Mouse (Mus musculus): Measurements from ENCODE around the gene Slco3a1.

The Slco3a1 gene

GRCm38 (mm10) chr7:74348318-74348890, 206.2 kb downstream of the Slco3a1 start:
- DNase-seq (ENCODE audit: low read depth, low spot score): no peak

GRCm38 (mm10) chr7:74347026-74347425, 207.6 kb downstream of the Slco3a1 start:
- no peak for DNase-seq (ENCODE audit: low read depth, low spot score)

- DNase-seq (ENCODE audit: low read depth, low spot score): no peak
Observed at GRCm38 (mm10) chr7:74346451-74346850, 208.1 kb downstream of the Slco3a1 start.

GRCm38 (mm10) chr7:74341149-74341805, 213.3 kb downstream of the Slco3a1 start:
- DNase-seq (ENCODE audit: low read depth, low spot score): no peak

- no peak for DNase-seq (ENCODE audit: low read depth, low spot score)
Observed at GRCm38 (mm10) chr7:74340419-74340954, 214.1 kb downstream of the Slco3a1 start.

- DNase-seq (ENCODE audit: low read depth, low spot score): no peak
Observed at GRCm38 (mm10) chr7:74337677-74338420, 216.7 kb downstream of the Slco3a1 start.

- DNase-seq (ENCODE audit: low read depth, low spot score): no peak
Observed at GRCm38 (mm10) chr7:74332323-74332722, 222.3 kb downstream of the Slco3a1 start.

- no peak for DNase-seq (ENCODE audit: low read depth, low spot score)
Observed at GRCm38 (mm10) chr7:74330858-74331726, 223.5 kb downstream of the Slco3a1 start.

- DNase-seq (ENCODE audit: low read depth, low spot score): no peak
Observed at GRCm38 (mm10) chr7:74330117-74330857, 224.3 kb downstream of the Slco3a1 start.

GRCm38 (mm10) chr7:74329004-74329403, 225.6 kb downstream of the Slco3a1 start:
- DNase-seq (ENCODE audit: low read depth, low spot score): no peak

- no peak for DNase-seq (ENCODE audit: low read depth, low spot score)
Observed at GRCm38 (mm10) chr7:74327716-74328115, 226.9 kb downstream of the Slco3a1 start.

GRCm38 (mm10) chr7:74325052-74325451, 229.5 kb downstream of the Slco3a1 start:
- DNase-seq (ENCODE audit: low read depth, low spot score): no peak

GRCm38 (mm10) chr7:74323683-74324082, 230.9 kb downstream of the Slco3a1 start:
- DNase-seq (ENCODE audit: low read depth, low spot score): no peak

- DNase-seq (ENCODE audit: low read depth, low spot score): no peak
Observed at GRCm38 (mm10) chr7:74323194-74323593, 231.4 kb downstream of the Slco3a1 start.

- no peak for DNase-seq (ENCODE audit: low read depth, low spot score)
Observed at GRCm38 (mm10) chr7:74320635-74321034, 233.9 kb downstream of the Slco3a1 start.

GRCm38 (mm10) chr7:74315836-74316435, 238.6 kb downstream of the Slco3a1 start:
- DNase-seq (ENCODE audit: low read depth, low spot score): no peak

- no peak for DNase-seq (ENCODE audit: low read depth, low spot score)
Observed at GRCm38 (mm10) chr7:74314276-74314675, 240.3 kb downstream of the Slco3a1 start.

- DNase-seq (ENCODE audit: low read depth, low spot score): no peak
Observed at GRCm38 (mm10) chr7:74313279-74314105, 241.1 kb downstream of the Slco3a1 start.

- DNase-seq (ENCODE audit: low read depth, low spot score): no peak
Observed at GRCm38 (mm10) chr7:74311536-74311935, 243.0 kb downstream of the Slco3a1 start.

Data from CD4-positive helper T cell, adult 2 months (primary cell).